ENCODE assay signal across 8 mouse cellular contexts in the genomic region with DNA sequence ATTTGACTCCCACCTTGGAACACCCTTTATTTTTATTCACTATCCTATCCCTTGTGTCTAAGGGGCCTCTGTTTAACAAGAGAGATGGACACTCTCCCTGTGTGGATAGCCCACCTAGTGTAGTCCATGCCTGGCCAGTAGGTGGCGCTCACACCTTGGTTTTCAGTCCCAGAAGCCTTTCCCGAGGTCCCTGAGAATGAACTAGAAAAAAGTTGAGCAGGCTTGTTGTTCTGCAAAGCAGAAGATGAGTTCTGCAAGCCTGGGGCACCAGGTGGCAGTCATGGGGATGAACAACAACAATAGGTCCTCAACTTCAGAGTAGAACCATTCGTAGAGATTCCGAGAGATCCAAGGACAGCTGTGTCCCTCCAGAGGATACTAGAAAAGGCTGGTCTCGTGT. TPM values are rescaled to one million over a fixed set of nuclear protein-coding genes. Genes with fewer than 3 reads are reported as not detected.
DNase-seq lines count a peak whose midpoint lies in the region; ATAC-seq and TF ChIP-seq lines count a peak whose summit lies in the region.

No protein-coding gene starts in this region.

- H3K27ac ChIP-seq in intestine, postnatal 0 days (ENCODE audit: low read depth, low read length): no peak overlapping the region
- no peak overlapping the region for H3K27ac ChIP-seq in intestine, embryonic 16.5 days (ENCODE audit: low read length)
- H3K27ac ChIP-seq in ES-Bruce4 (ENCODE audit: insufficient read depth, low read length): no peak overlapping the region
- H3K27ac ChIP-seq in lung, embryonic 14.5 days (ENCODE audit: low read depth): no peak overlapping the region
- no peak overlapping the region for H3K27ac ChIP-seq in testis, adult 2 months (ENCODE audit: control insufficient read depth, insufficient read depth, low read depth, low read length)

- peak; percentile 63 to 64 for DNase-seq in adrenal gland, postnatal 36 days
- DNase-seq in lung, embryonic 14.5 days: peak; percentile 79
- no peak for DNase-seq in cerebellum, adult 9-11 months

- no peak for TF ChIP-seq EP300 in ES-Bruce4 (IDR thresholded peaks at IDR 0.05; ENCODE audit: insufficient read depth, low read depth, low read length)

- H3K4me3 ChIP-seq in intestine, postnatal 0 days (ENCODE audit: low read depth, low read length): no peak overlapping the region
- no peak overlapping the region for H3K4me3 ChIP-seq in intestine, embryonic 16.5 days (ENCODE audit: low read length)
- H3K4me3 ChIP-seq in ES-Bruce4 (ENCODE audit: low read depth, low read length): no peak overlapping the region
- no peak overlapping the region for H3K4me3 ChIP-seq in lung, embryonic 14.5 days (ENCODE audit: low read depth, low read length)
- H3K4me3 ChIP-seq in testis, adult 2 months (ENCODE audit: control insufficient read depth, low read depth, low read length): no peak overlapping the region

- H3K4me2 ChIP-seq in intestine, postnatal 0 days (replicated peaks; ENCODE audit: low read depth): no peak overlapping the region
- H3K4me2 ChIP-seq in intestine, embryonic 16.5 days (ENCODE audit: low read depth, low read length): no peak overlapping the region
- no peak overlapping the region for H3K4me2 ChIP-seq in lung, embryonic 14.5 days

- peak; percentile 85 for TF ChIP-seq CTCF in intestine, postnatal 0 days (IDR thresholded peaks at IDR 0.05; ENCODE audit: low read depth)
- peak; percentile 59 for TF ChIP-seq CTCF in ES-Bruce4 (IDR thresholded peaks at IDR 0.05; ENCODE audit: low read depth, low read length)
- peak; percentile 78 for TF ChIP-seq CTCF in lung, embryonic 14.5 days (IDR thresholded peaks at IDR 0.05; ENCODE audit: low read depth)
- TF ChIP-seq CTCF in testis, adult 2 months (IDR thresholded peaks at IDR 0.05; ENCODE audit: control insufficient read depth, insufficient read depth, insufficient replicate concordance, low read depth, low read length): peak; percentile 81

- no peak for TF ChIP-seq POLR2A in ES-Bruce4 (IDR thresholded peaks at IDR 0.05; ENCODE audit: insufficient read depth, low read length)
- no peak for TF ChIP-seq POLR2A in testis, adult 2 months (IDR thresholded peaks at IDR 0.05; ENCODE audit: control insufficient read depth, low read depth, low read length)

- ATAC-seq in intestine, postnatal 0 days: peak; percentile 54
- ATAC-seq in intestine, embryonic 16.5 days: no peak
- ATAC-seq in granulocyte monocyte progenitor cell, adult 5-6 weeks (replicated peaks; ENCODE audit: poor library complexity, severe bottlenecking): peak; percentile 42
- ATAC-seq in lung, embryonic 14.5 days (ENCODE audit: insufficient read depth): peak; percentile 23; the same call in 1 of the 2 replicates

- H3K27me3 ChIP-seq in intestine, postnatal 0 days (replicated peaks; ENCODE audit: control insufficient read depth, insufficient read depth, low read length): no peaks in the 10 kb centered on the region
- H3K27me3 ChIP-seq in intestine, embryonic 16.5 days (replicated peaks; ENCODE audit: control insufficient read depth, insufficient read depth, low read length): no peaks in the 10 kb centered on the region
- H3K27me3 ChIP-seq in ES-Bruce4 (ENCODE audit: control insufficient read depth, insufficient read depth, low read length, poor library complexity, severe bottlenecking): no peaks in the 10 kb centered on the region
- no peaks in the 10 kb centered on the region for H3K27me3 ChIP-seq in lung, embryonic 14.5 days (ENCODE audit: insufficient read depth, low read length)
- no peaks in the 10 kb centered on the region for H3K27me3 ChIP-seq in testis, adult 2 months (ENCODE audit: control insufficient read depth, insufficient read depth, low read length)

- 66% methylated on average over 5 of the region's 5 CpGs for WGBS in intestine, postnatal 0 days
- 72% methylated on average over 5 of the region's 5 CpGs for WGBS in intestine, embryonic 16.5 days
- 61% methylated on average over 5 of the region's 5 CpGs for WGBS in lung, embryonic 14.5 days

- no peaks in the 10 kb centered on the region for H3K9me3 ChIP-seq in intestine, postnatal 0 days (ENCODE audit: control insufficient read depth)
- H3K9me3 ChIP-seq in intestine, embryonic 16.5 days (ENCODE audit: control insufficient read depth, low read length): no peaks in the 10 kb centered on the region
- H3K9me3 ChIP-seq in ES-Bruce4 (replicated peaks; ENCODE audit: control insufficient read depth, insufficient read depth, low read length, poor library complexity, severe bottlenecking): no peaks in the 10 kb centered on the region
- H3K9me3 ChIP-seq in lung, embryonic 14.5 days (ENCODE audit: low read depth, low read length): no peaks in the 10 kb centered on the region

- H3K4me1 ChIP-seq in intestine, postnatal 0 days (replicated peaks; ENCODE audit: control insufficient read depth, insufficient read depth, low read length): no peaks in the 10 kb centered on the region
- no peaks in the 10 kb centered on the region for H3K4me1 ChIP-seq in intestine, embryonic 16.5 days (ENCODE audit: control insufficient read depth, insufficient read depth, low read length)
- no peaks in the 10 kb centered on the region for H3K4me1 ChIP-seq in ES-Bruce4 (ENCODE audit: control insufficient read depth, insufficient read depth, low read length)
- no peaks in the 10 kb centered on the region for H3K4me1 ChIP-seq in lung, embryonic 14.5 days (ENCODE audit: insufficient read depth)
- peaks cover 2% of the 10 kb centered on the region; the same call in 1 of the 2 replicates for H3K4me1 ChIP-seq in testis, adult 2 months (ENCODE audit: control insufficient read depth, insufficient read depth, low read length)

- H3K9ac ChIP-seq in intestine, postnatal 0 days (ENCODE audit: low read depth, low read length): no peak overlapping the region
- H3K9ac ChIP-seq in intestine, embryonic 16.5 days (ENCODE audit: low read depth, low read length): no peak overlapping the region
- H3K9ac ChIP-seq in ES-Bruce4 (ENCODE audit: low read depth, poor library complexity, severe bottlenecking): no peak overlapping the region
- H3K9ac ChIP-seq in lung, embryonic 14.5 days: no peak overlapping the region

- peaks cover 9% of the 10 kb centered on the region; the same call in 1 of the 2 replicates for H3K36me3 ChIP-seq in intestine, postnatal 0 days (ENCODE audit: control insufficient read depth, insufficient read depth)
- peaks cover 4% of the 10 kb centered on the region; the same call in 1 of the 2 replicates for H3K36me3 ChIP-seq in intestine, embryonic 16.5 days (ENCODE audit: control insufficient read depth, insufficient read depth, low read length)
- H3K36me3 ChIP-seq in ES-Bruce4 (ENCODE audit: control insufficient read depth, insufficient read depth, low read length, poor library complexity, severe bottlenecking): no peaks in the 10 kb centered on the region
- peaks cover 10% of the 10 kb centered on the region for H3K36me3 ChIP-seq in lung, embryonic 14.5 days (ENCODE audit: insufficient read depth)
- H3K36me3 ChIP-seq in testis, adult 2 months (ENCODE audit: control insufficient read depth, insufficient read depth, low read length): no peaks in the 10 kb centered on the region

RNA-seq across cellular contexts. Expression of a gene that starts 35.8 kb away (rescaled TPM):
- polyA plus RNA-seq in intestine, postnatal 0 days (2015; fragmentation: Nextera tagmentation; extraction: Ambion mirVana): 8.7 and 9.0 TPM in 2 replicates
- 20.2 and 23.2 TPM in 2 replicates for polyA plus RNA-seq in intestine, embryonic 16.5 days (2015; fragmentation: Nextera tagmentation; extraction: Ambion mirVana)
- 217 and 225 TPM in 2 replicates for polyA plus RNA-seq in ES-Bruce4 (2011; ENCODE audit: insufficient read depth, insufficient read length, low read depth, missing spikeins)
- 10 to 100 TPM in 1 of 2 experiments, 1 to 10 TPM in 1; 9.3 to 10.4 TPM for total RNA-seq in adrenal gland, postnatal 36 days (2021)
- total RNA-seq in granulocyte monocyte progenitor cell, adult 5-6 weeks (2014; fragmentation: Nextera tagmentation): 154 and 199 TPM in 2 replicates
- total RNA-seq in granulocyte monocyte progenitor cell, adult 5-6 weeks (2017): 269 and 306 TPM in 2 replicates
- polyA plus RNA-seq in lung, embryonic 14.5 days (2014; fragmentation: Nextera tagmentation; extraction: Ambion mirVana): 80.7 and 81.1 TPM in 2 replicates
- polyA plus RNA-seq in testis, adult 2 months (2012; rRNA removed): 2.2 and 2.9 TPM in 2 replicates
